Mouse (Mus musculus) kidney, postnatal 10 days (tissue): ENCODE measurements around the gene Traf6.
A peak's percentile ranks its signal among the peaks of the same experiment; 100 is the strongest.

Source experiments
- DNase-seq: peaks from one replicate; pipeline ENCODE4 v3.0.0; 2021; ENCODE audit warnings: mixed read lengths

The Traf6 gene

GRCm38 (mm10) chr2:101678236-101679021 is at the start of gene Traf6:
Gene Traf6 (plus strand): TSS chr2:101678429.
- peak; percentile 94 for DNase-seq

- DNase-seq: no peak
Measured at GRCm38 (mm10) chr2:101638979-101639839, 39.0 kb upstream of the Traf6 start.

GRCm38 (mm10) chr2:101639840-101640350 is 38.3 kb upstream of the Traf6 start:
- DNase-seq: no peak

DNA sequence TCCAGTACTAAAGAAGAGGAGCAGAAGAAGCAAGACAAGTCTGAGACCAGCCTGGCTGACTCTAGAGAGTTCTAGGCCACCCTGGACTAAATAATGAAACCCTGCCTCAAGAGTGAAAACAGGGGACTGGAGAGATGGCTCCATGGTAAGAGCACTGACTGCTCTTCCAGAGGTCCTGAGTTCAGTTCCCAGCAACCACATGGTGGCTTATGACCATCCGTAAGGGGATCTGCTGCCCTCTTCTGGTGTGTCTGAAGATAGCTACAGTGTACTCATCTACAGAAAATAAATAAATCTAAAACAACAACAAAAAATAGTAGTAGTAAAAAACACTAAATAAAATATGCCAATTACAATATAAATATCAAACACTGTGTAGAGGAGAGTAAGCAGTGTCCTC is 32.4 kb upstream of the Traf6 start:
- DNase-seq: no peak

GRCm38 (mm10) chr2:101648361-101648760 is 29.9 kb upstream of the Traf6 start:
- no peak for DNase-seq

DNA sequence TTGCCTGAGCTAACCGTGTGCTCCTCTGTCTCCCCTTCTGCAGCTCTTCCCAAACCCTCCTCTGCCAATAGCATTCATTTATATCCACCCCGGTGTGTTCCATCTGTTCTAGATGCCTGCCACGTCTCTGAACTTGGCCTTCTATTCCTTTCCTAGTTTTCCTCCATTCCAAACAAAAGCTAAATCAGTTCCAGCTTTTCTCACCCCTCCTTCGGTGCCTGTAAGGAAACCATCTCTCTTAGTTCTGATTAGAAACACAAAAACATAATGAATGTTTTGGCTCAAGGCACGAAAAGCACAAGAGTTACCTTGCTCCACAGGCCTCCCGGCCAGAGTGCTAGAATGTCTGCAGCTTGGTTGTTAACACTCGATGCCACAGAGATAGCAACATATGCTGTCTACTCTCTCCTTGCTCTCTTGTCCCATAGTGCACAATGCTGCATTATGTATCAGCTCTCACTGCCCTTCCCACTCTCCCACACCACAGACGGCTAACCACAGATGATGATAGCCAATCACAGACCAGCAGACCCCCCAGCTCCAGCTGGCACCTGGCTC is 29.0 kb upstream of the Traf6 start, which contains the start of the genes Rag1 and B230118H07Rik:
Rag1 (minus strand) TSS at position 388 of the 558 bp plus-strand sequence.
B230118H07Rik (minus strand) TSS at position 419 of the 558 bp plus-strand sequence.
- DNase-seq: no peak

DNA sequence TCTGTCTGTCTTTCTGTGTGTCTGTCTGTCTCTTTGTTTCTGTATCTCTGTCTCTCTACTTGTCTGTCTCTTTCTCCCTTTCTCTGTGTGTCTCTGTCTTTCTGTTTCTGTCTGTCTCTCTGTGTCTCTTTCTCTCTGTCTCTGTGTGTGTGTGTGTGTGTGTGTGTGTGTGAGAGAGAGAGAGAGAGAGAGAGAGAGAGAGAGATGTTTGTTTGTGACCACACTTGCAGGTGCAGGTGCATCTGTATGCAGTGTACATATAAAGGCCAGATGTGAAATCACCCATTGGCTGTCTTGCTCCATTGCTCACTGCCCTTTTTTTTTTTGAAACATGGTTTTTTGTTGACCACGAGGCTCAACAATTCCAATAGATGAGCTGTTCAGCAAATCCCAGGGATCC is 27.8 kb upstream of the Traf6 start:
- no peak for DNase-seq

DNA sequence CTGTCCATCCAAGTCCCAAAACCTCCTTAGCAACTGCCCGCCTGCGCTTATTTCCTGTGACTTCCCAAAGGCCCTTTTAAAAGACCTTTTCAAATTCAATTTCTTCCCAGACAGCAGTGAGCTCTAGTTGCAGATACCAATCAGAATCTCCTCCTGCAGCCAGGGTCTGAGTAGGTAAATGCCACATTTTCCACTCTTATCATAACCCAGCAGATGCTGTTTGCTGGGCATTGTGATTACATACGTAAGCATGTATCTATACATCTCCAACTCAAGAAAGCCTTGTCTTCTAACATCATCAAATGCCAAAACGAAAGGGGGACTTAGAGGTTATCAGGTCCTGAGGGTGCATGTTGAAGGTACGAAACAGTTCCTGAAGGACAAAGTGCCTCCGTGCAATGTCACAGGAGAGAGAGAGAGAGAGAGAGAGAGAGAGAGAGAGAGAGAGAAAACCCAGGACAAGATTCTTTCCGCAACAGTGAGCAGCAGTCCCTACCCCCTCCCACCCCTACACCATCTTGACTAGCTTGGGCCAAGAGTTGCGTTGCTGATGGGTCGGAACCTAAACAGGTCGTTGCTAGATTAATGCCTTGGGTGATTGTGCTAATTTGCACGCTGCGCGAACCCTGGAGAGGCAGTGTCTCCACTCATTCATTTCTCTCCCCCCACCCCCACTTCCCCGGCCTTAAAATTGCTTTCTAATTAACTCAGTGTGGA is 25.9 kb upstream of the Traf6 start:
- no peak for DNase-seq

DNA sequence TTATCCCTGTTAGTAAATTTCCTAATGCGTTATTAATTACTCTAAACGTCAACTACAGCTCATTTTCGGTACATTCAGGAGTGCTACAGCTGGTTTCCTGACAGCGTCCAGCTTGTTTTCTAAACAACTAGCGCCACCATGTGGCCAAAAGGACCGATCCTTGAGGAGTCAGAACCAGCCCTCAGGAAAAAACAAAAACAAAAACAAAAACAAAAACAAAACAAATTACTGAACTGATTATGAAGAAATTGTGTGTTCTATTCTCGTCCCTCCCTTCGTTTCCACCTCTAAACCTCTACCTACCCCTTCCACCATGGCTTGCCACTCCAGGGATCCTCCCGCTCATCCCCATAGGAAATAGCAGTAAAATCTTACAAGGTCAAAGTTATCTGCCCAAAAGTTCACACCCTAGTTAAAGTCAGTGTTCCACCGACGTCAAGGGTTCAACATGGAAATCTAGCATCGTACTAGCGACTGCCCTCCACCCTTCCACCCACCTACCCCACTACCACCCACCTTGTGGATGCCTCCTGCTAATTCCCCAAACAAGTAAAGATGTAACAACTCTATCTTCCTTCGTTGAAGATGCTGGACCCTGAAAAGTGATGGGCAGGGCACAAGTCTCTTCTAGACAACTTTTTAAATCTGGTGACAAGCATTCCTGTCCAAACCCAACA is 25.2 kb upstream of the Traf6 start:
- DNase-seq: peak; percentile 91

DNA sequence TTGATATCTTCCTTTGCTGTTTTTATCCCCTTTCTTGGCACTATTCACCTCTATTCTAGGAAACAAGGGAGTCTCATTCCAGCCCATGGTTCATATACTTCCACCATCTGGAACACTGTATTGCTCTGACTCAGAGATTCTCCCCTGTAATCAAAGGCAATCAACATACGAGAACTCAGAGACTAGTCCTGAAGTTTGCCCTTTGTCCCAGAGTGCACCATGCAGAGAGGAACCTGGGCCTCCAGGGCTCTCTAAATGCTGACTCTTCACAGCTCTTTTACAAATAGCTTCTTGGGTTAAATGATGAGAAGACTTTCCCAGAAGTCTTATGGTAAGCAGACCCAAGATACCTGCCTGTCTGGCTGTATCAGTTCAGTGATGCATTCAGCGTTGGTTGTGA is 17.7 kb upstream of the Traf6 start:
- DNase-seq: no peak

DNA sequence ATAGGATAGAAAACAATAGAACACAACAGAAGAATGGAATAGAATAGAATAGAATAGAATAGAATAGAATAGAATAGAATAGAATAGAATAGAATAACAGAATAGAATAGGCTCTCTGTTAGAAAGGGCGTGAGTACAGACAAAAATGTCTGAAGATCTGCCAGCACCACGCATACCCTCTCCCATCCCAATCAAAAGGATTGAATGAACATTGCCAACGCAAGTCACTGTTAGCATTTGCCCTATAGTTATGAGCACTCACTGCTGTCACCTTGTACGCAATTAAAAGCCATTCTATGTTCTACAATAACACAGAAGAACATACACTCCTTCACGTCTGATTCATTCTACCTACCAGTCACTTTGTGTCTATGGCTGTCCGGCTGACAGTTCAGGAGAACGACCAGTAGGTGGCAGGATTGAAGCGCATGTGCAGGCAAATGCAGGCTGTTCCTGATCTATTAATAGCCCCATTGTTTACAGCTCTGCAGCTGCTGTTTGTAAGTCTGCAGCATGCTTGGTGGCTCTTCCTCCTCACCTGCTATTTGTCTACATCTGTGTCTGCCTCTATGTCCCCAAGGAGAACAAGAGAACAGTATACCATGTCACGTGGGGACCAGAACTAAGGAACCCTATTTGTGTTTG is 13.0 kb upstream of the Traf6 start:
- DNase-seq: peak; percentile 87

DNA sequence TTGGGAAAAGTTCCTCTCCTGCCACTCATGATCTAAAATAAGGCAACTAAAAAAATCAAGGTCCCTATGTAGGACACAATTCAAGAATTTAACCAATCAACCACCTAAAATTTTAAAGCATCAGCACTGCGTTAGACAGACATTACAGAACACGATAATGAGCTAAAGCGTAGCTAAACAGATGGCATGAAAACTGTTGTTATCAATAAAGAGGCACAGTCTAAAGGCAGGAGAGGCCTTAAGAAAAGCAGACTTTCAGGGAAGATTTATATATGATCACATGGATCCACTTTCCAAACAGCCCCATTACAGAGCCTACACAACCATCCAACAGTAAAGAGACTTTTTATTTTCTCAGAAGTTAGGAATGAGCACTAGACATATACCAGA is 12.5 kb upstream of the Traf6 start:
- DNase-seq: no peak

DNA sequence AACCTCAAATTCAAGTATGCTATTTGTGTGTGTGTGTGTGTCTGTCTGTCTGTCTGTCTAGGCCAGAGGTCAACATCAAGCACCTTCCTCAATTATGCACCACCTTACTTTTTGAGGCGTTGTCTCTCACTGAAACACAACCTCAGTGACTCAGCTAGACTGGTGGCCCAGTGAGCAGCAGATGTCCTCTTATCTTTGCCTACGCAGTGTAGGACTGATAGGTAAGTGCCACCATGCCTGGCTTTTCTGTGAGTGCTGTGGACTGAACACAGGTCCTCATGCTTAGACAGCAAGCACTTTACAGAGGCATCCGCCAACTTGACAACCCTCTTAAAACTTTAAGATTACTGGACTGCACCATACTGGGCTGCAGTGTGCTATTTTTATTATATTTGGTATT is 9.5 kb upstream of the Traf6 start:
- no peak for DNase-seq

DNA sequence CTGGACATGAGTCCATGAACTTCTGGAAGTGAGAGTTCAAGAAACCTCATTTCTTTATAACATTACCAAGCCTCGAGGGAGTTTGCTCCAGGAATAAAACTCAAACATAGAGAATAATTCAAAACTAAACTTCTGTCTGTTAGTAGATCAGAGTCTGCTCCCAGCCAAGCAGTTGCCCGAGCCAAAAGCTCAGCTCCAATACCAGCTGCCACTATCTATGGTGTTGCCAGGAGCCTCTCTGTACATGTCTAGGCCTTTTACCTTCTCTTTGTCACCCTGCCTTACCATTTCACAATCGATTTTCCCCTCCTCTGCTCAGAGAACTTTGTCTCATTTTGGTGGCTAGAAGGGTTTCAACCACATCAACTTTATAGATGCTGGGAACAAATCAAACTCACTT is 4.7 kb upstream of the Traf6 start:
- DNase-seq: no peak

GRCm38 (mm10) chr2:101679164-101679784 is 1.0 kb downstream of the Traf6 start:
- DNase-seq: no peak

DNA sequence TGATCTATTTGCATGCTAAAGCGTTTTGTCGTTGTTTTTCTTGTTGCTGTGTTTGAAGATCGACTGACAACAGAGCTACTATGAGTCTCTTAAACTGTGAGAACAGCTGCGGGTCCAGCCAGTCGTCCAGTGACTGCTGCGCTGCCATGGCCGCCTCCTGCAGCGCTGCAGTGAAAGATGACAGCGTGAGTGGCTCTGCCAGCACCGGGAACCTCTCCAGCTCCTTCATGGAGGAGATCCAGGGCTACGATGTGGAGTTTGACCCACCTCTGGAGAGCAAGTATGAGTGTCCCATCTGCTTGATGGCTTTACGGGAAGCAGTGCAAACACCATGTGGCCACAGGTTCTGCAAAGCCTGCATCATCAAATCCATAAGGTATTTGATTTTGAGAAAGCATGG is 6.2 kb downstream of the Traf6 start:
- DNase-seq: no peak

- DNase-seq: no peak
Measured at GRCm38 (mm10) chr2:101688011-101688410, 9.8 kb downstream of the Traf6 start.

DNA sequence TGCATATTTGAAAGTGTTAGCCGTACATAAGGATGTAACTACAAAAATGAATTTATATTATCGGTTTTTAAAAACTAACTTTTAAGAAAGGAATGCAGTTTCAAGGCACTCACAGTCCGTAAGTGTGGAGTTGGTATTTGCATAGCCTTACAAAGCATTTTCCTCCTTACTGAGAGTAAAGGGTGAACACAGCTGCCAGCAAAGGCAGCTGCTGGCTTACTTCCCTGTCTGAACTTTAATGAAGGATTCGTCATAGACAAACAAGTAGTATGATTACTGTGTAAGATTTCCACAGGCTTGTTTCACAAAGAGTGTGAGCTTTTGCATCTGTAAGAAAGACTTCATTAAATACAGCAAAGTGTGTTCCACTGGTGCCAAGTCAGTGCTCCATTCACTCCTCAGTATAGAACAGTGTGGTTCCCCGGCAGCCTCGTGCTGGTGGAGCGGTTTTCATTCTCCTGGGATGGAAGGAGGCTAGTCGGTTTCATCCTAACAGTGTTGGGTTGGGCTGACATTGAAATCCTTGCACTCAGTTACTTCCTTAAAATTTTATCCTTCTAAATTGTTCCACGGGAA is 12.1 kb downstream of the Traf6 start:
- DNase-seq: no peak

DNA sequence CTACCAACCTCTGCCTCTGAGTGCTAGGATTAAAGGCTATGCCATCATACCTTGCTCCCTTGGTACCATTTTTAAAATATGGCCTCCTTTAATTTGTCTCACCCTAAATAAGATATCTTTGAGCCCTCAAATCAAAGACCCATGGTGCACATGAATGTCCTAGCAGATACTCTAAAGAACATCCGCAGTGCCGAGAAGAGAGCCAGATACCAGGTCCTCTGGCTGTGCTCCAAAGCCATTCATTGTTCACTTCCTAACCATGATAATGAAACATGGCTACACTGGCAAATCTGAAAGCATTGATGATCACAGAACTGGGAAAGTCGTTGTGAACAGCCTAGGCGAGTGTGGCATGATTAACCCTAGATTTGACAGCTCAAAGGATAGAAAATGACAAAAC is 14.8 kb downstream of the Traf6 start:
- DNase-seq: no peak

- DNase-seq: peak; percentile 47
Measured at GRCm38 (mm10) chr2:101693577-101694215, 15.5 kb downstream of the Traf6 start.
